Mouse (Mus musculus) kidney, adult 2 months (tissue): ENCODE results near the gene Prim1.

Source experiments
- CTCF ChIP-seq: fragments of 200-500 bp; conservative IDR thresholded peaks from 2 replicates; pipeline ENCODE4 v1.5.1; 2011; ENCODE audit warnings: low read depth, mild to moderate bottlenecking, control low read depth, low read length, moderate library complexity, mixed read lengths; ENCODE audit not compliant: insufficient read depth, insufficient read length
- POLR2A ChIP-seq: fragments of 200-500 bp; IDR thresholded peaks from one replicate; pipeline ENCODE4 v1.6.1; 2011; ENCODE audit warnings: low read depth, low read length, control low read depth

DNA sequence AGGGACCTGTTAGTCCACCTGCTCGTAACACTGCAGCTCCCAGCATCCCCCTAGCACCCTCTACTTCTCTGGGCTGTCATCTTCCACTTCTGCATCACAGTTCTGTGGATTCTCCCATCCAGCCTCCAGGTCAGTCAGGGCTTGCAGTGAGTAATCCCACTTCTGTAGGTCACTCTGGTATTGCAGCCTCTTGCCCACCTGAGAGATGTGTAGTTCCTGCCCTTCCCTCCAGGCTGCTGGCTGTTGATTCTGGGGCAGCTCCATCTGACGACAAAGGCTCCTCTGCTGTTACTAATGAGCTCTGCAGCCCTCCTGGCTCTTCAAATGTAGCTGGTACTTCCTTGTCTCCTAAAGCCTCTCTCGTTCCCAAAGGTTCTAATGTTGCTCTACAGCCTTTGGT, 24.9 kb downstream of the Prim1 start:
- TF ChIP-seq CTCF = no peak
- no peak for TF ChIP-seq POLR2A
